Mouse (Mus musculus) kidney, adult 8-10 months (tissue): ENCODE results near the gene Plekhj1.
A peak's percentile ranks its signal among the peaks of the same experiment; 100 is the strongest.

Experiments used
- DNase-seq, 2 experiments: peaks; one replicate each; pipeline ENCODE4 v3.0.0; 2022

The Plekhj1 gene

GRCm38 (mm10) chr10:80774549-80774948 lies 23.9 kb downstream of the Plekhj1 start:
- peak; percentile 68 to 78 for DNase-seq

GRCm38 (mm10) chr10:80773816-80774215 lies 24.6 kb downstream of the Plekhj1 start:
- DNase-seq = no peak

GRCm38 (mm10) chr10:80768365-80768764 lies 30.1 kb downstream of the Plekhj1 start:
- no peak for DNase-seq

- peak; percentile 38 to 60 for DNase-seq
These were observed 32.1 kb downstream of the Plekhj1 start for GRCm38 (mm10) chr10:80766161-80766815.

GRCm38 (mm10) chr10:80765746-80766145 lies 32.7 kb downstream of the Plekhj1 start:
- DNase-seq = no peak

GRCm38 (mm10) chr10:80763502-80763901 lies 34.9 kb downstream of the Plekhj1 start:
- no peak for DNase-seq

- DNase-seq = no peak
These were observed 36.6 kb downstream of the Plekhj1 start for GRCm38 (mm10) chr10:80761821-80762220.

- peak in 1 of 2 experiments; percentile 49 for DNase-seq
These were observed 37.6 kb downstream of the Plekhj1 start for GRCm38 (mm10) chr10:80760596-80761524.

- no peak for DNase-seq
These were observed 39.8 kb downstream of the Plekhj1 start for GRCm38 (mm10) chr10:80758651-80759050.

GRCm38 (mm10) chr10:80757717-80758116 lies 40.7 kb downstream of the Plekhj1 start:
- DNase-seq = peak; percentile 86 to 87

GRCm38 (mm10) chr10:80756967-80757366 lies 41.5 kb downstream of the Plekhj1 start:
- DNase-seq = no peak

GRCm38 (mm10) chr10:80756509-80756908 lies 41.9 kb downstream of the Plekhj1 start:
- DNase-seq = no peak

- DNase-seq = no peak
These were observed 42.3 kb downstream of the Plekhj1 start for GRCm38 (mm10) chr10:80756099-80756498.

GRCm38 (mm10) chr10:80755291-80756015 lies 43.0 kb downstream of the Plekhj1 start:
- DNase-seq = no peak

- DNase-seq = peak; percentile 97 to 98
These were observed 43.7 kb downstream of the Plekhj1 start, which contains the start of gene Dot1l for GRCm38 (mm10) chr10:80754594-80755290. TSS of gene Dot1l (plus strand) at chr10:80755206.

- DNase-seq = peak; percentile 73 to 78
These were observed 46.3 kb downstream of the Plekhj1 start for GRCm38 (mm10) chr10:80752079-80752625.

GRCm38 (mm10) chr10:80751188-80751832 lies 47.1 kb downstream of the Plekhj1 start:
- DNase-seq = peak; percentile 61 to 64

- DNase-seq = peak; percentile 46 to 63
These were observed 49.8 kb downstream of the Plekhj1 start for GRCm38 (mm10) chr10:80748609-80749008.

GRCm38 (mm10) chr10:80747410-80747809 lies 51.0 kb downstream of the Plekhj1 start:
- peak; percentile 64 to 66 for DNase-seq
